Mouse (Mus musculus) lung, embryonic 16.5 days (tissue): ENCODE results near the gene Hs3st1. TPM values are rescaled to one million over a fixed set of nuclear protein-coding genes. Genes with fewer than 3 reads are reported as not detected.

ENCODE experiments used
- ATAC-seq: fragments of 200-750 bp; cut with Nextera tagmentation; 2 replicates; pipeline ENCODE4 v1.8.0; 2017; ENCODE audit warnings: low read depth, mild to moderate bottlenecking, moderate library complexity
- H3K27ac ChIP-seq: fragments of 300-500 bp; sonication (generic); 2 replicates; pipeline ENCODE4 v1.5.1; 2014; ENCODE audit warnings: mild to moderate bottlenecking, control low read depth, low read length
- H3K27me3 ChIP-seq: fragments of 300-500 bp; sonication (generic); 2 replicates; pipeline ENCODE4 v1.6.1; 2014; ENCODE audit warnings: low read depth, low read length, mixed read lengths; ENCODE audit not compliant: control insufficient read depth, insufficient read depth
- H3K36me3 ChIP-seq: fragments of 300-500 bp; sonication (generic); 2 replicates; pipeline ENCODE4 v1.6.1; 2014; ENCODE audit warnings: low read length; ENCODE audit not compliant: control insufficient read depth, insufficient read depth
- H3K4me1 ChIP-seq: fragments of 300-500 bp; sonication (generic); replicated peaks from 2 replicates; pipeline ENCODE4 v1.6.1; 2014; ENCODE audit warnings: low read length, mixed read lengths; ENCODE audit not compliant: control insufficient read depth, insufficient read depth
- H3K4me2 ChIP-seq: fragments of 300-500 bp; sonication (generic); 2 replicates; pipeline ENCODE4 v1.6.1; 2014; ENCODE audit warnings: low read depth, low read length, control low read depth
- H3K4me3 ChIP-seq: fragments of 300-500 bp; sonication (generic); 2 replicates; pipeline ENCODE4 v1.5.1; 2014; ENCODE audit warnings: mild to moderate bottlenecking, low read length, control low read depth
- H3K9ac ChIP-seq: fragments of 300-500 bp; sonication (generic); 2 replicates; pipeline ENCODE4 v1.6.1; 2014; ENCODE audit warnings: low read length, control low read depth
- H3K9me3 ChIP-seq: fragments of 300-500 bp; sonication (generic); 2 replicates; pipeline ENCODE4 v1.6.1; 2016; ENCODE audit warnings: low read length; ENCODE audit not compliant: control insufficient read depth
- WGBS: fragments of 180-500 bp; shearing (Covaris S2); extraction: QIAGEN DNeasy Blood & Tissue Kit; methylation state at CpG from one replicate; pipeline ENCODE4 v1.1.7; 2014; 5-methylcytosine and 5-hydroxymethylcytosine counted together
- polyA plus RNA-seq: library from polyadenylated mRNA; unstranded; fragments of >200 nt; fragmentation: Nextera tagmentation; extraction: Ambion mirVana; gene quantifications from 2 replicates; pipeline ENCODE4 v1.2.1, GENCODE M21; 2015

Gene Hs3st1
- polyA plus RNA-seq, 1 experiment from 2014 or later: 3.0 TPM

GRCm38 (mm10) chr5:39613534-39613933 lies 141.7 kb downstream of the Hs3st1 start:
- H3K4me1 ChIP-seq: no peaks in the 10 kb centered on the region

DNA sequence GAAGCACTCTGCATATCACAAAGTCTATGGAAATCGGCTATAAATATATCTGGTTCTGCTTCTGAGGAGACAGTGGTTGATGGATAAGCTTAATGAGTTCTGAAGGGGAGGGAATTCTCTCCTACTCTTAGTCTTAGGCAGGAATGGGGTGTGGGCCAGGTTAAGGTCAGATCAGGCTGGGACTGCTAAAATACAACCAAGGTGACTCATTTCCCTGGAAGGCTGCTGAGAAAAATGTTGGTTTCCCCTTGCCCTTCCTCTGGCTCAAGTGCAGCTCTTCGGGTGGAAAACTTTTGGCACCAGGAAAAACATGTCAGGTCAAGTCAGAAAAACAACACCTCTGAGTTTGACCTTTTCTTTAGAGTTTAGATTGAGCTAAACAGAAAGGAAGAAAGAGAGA lies 143.0 kb downstream of the Hs3st1 start:
- 49% methylated on average over 2 of the region's 2 CpGs for WGBS
- Histone ChIP-seq H3K4me1 (no peaks in the 10 kb centered on the region), H3K27ac (no peak overlapping the region), H3K27me3 (no peaks in the 10 kb centered on the region), H3K4me2 (no peak overlapping the region), H3K9me3 (no peaks in the 10 kb centered on the region), H3K4me3 (no peak overlapping the region), H3K9ac (no peak overlapping the region), H3K36me3 (no peaks in the 10 kb centered on the region)
- ATAC-seq: no peak

More at GRCm38 (mm10) chr5:39613534-39613933, 141.7 kb downstream of the Hs3st1 start:
- H3K36me3 ChIP-seq: no peaks in the 10 kb centered on the region
- H3K4me3 ChIP-seq: no peak overlapping the region
- H3K27ac ChIP-seq: no peak overlapping the region
- H3K4me2 ChIP-seq: no peak overlapping the region
- no peaks in the 10 kb centered on the region for H3K27me3 ChIP-seq
- no peak for ATAC-seq
- no peaks in the 10 kb centered on the region for H3K9me3 ChIP-seq
- WGBS: 82% methylated on average over 2 of the region's 2 CpGs
- H3K9ac ChIP-seq: no peak overlapping the region

GRCm38 (mm10) chr5:39608260-39608659 lies 147.0 kb downstream of the Hs3st1 start:
- Histone ChIP-seq H3K36me3 (no peaks in the 10 kb centered on the region), H3K4me1 (no peaks in the 10 kb centered on the region), H3K27me3 (no peaks in the 10 kb centered on the region), H3K9me3 (no peaks in the 10 kb centered on the region), H3K4me3 (no peak overlapping the region), H3K27ac (no peak overlapping the region), H3K9ac (no peak overlapping the region), H3K4me2 (no peak overlapping the region)
- ATAC-seq: no peak
- WGBS: 56% methylated on average over 1 of the region's 1 CpGs

- H3K4me1 ChIP-seq: no peaks in the 10 kb centered on the region
- no peak for ATAC-seq
- no peaks in the 10 kb centered on the region for H3K9me3 ChIP-seq
- no peak overlapping the region for H3K27ac ChIP-seq
- H3K36me3 ChIP-seq: no peaks in the 10 kb centered on the region
- no peaks in the 10 kb centered on the region for H3K27me3 ChIP-seq
- H3K4me2 ChIP-seq: no peak overlapping the region
- 64% methylated on average over 2 of the region's 2 CpGs for WGBS
- no peak overlapping the region for H3K4me3 ChIP-seq
- no peak overlapping the region for H3K9ac ChIP-seq
Observed at GRCm38 (mm10) chr5:39594737-39595136, 160.5 kb downstream of the Hs3st1 start.
